Mouse (Mus musculus): Measurements from ENCODE around the gene Cdkn2d. TPM values are rescaled to one million over a fixed set of nuclear protein-coding genes. Genes with fewer than 3 reads are reported as not detected.

Gene Cdkn2d
- 23.0 TPM for polyA plus RNA-seq (2015; fragmentation: Illumina TruSeq; extraction: RNeasy Lipid Tissue Mini Kit (QIAGEN cat#74804); ENCODE audit: insufficient read depth, low replicate concordance)

DNA sequence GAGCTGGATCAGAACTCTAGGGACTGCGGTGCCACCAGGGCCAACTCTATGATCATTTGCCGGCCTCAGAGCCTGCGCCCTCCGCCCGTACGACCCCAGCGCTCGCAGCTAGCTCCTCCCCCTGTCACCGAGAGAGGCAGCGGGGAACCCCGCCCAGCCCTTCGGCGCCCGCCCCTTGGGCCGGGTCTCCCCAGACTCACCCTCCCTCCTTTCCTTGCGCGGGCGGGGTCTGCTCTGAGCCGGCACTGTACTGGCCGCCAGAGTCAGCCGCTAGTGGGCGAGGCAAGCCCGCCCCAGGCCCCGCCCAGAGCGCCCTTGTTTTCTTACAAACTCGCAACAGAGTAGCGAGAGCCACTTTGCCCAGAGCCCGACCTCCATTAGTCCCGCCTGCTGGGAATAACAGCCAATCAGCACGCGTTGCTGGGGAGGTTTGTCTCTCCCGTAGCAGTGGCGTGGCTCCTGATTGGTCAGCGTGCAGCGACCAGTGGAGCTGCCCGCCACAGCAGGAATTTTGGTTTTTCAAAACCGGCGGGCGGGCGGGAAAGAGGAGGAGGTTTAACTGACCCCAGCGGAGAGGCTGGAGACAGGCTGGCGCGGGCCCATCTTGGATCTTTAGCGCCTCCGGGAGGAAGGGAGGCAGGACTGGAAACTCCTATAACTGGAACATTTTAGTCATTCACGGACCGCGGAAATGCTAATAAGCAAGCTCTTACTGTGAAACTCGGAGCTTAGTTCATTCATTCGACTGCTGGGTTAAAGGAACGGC lies at the start of gene Cdkn2d:
TSS of gene Cdkn2d (minus strand) at position 386 of the 766 bp plus-strand sequence.

DNA sequence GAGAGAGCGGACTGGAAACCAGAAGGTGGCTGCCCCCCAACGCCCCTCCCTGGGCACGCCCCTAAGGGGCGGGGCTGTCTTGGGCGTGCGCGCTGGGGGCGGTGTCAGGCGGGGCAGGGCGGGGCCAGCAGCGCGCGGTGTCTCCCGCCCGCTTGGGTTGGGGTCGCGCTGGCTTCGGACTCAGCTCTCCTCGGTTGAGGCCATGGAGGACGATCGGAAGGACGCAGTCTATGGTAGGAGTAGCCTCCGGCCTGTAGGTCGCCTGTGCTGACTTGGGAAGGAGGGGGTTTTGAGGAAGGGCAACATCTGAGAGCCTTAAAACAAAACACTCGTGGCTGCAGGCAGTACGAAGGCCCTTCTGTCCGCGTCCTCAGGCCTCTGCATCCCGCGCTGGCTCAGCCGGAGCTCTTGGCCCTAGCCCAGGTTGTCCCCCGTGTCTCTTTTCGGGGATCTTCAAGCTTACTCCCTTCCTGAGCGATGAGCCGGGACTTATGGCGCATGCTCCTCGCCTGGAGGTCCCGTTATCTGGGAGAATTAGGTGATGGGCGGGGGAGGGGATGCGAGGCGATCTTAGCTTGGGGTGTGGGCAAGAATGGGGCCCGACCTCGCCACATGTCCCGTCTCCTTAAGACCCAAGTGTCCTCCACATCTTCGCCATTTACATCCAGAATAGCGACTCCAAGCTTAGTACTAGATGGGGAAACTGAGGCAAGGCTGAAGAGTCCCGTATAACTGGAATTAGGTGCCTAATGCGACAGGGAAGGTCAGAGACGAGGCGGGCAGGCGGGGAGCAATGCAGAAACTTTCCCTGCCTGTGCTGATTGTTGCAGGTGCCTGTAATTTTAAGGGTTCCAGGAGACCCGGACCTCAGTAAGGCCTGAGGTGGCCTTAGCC lies 29.7 kb upstream of the Cdkn2d start, which contains the start of gene Slc44a2:
TSS of gene Slc44a2 (plus strand) at position 80 of the 894 bp plus-strand sequence.

DNA sequence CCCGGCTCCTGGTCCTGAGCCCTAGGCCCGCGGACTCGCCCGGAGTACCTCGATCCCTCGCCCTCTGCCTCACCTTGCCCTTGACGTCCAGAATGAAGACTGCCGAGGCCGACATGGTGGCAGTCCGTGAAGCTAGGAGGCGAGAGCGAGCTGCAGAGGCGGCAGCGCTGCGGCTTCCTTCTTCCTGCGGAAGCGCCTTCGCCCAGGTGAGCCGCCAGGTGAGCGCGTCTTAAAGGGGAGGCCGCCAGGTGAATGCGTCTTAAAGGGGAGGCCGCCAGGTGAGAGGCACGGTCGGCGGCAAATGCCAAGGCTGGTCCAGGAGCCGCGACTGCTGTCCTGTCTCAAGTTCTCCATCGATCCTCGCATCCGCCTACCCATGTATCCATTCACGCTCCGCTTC lies 20.9 kb upstream of the Cdkn2d start, which contains the start of gene Ap1m2:
TSS of gene Ap1m2 (minus strand) at position 204 of the 400 bp plus-strand sequence.

DNA sequence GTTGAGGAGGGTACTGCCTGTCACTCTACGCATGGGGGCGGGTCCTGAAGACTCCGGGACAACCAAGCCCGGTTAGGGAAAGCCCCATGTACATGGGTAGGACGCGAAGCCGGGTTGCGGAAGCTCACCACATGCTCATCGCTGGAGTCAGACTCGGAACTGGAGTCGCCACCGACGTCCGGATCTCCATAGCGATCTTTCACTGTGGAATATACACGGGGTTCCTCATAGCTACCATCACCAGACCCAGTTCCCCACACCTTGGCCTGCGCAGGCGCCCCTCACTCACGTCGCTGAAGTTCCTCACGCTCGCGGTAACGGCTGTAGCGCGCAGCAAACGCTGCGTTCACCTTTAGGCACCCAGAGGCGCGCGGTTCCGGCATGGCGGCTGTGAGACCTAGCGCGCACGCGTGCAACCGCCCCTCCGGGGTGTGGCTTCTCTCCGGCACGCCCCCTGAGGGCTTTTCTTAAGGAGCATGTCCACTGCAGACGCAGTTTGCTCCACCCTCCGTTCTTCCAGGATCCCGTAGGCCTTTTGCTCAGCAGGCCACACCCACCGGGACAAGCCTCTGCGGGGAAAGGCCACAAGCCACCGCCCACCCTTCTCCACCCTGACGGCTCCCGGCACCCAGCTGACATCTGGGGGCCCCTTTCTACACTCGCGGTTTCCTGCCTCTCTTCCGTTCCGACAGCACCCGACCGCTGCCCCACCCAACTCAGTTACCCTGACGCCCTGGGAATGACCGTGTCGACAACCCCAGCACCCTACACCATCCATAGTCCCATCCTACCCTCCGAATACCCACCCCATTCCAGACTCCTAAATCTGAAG lies 3.4 kb downstream of the Cdkn2d start, which contains the start of gene Kri1:
TSS of gene Kri1 (minus strand) at position 399 of the 832 bp plus-strand sequence.

DNA sequence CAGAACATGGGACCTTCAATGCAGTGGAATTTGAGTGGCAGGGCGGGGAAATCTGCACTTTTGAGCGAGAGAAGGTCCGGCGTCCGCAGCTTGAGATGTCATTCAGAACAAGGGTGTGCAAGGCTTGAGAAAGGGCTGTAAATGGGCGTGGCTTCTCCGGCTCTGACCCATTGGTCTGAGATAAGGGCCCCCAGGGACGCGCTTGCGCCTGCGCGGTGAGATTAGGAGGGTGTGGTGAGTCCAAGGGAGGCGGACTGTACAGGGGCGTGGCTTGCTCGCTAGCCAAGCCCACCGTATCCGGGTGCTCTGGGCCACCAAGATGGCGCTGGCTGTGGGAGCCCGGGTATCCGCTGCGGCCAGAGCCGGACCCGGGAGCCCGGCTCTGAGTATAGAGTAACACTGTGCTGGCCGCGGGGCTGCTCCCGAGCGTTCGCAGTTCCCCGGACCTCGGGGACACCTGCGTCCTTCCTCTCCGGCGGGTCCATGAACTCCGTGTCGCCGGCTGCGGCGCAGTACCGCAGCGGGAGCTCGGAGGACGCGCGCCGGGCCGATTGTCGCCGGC lies 26.1 kb downstream of the Cdkn2d start, which contains the start of gene Atg4d:
TSS of gene Atg4d (plus strand) at position 294 of the 562 bp plus-strand sequence.

DNA sequence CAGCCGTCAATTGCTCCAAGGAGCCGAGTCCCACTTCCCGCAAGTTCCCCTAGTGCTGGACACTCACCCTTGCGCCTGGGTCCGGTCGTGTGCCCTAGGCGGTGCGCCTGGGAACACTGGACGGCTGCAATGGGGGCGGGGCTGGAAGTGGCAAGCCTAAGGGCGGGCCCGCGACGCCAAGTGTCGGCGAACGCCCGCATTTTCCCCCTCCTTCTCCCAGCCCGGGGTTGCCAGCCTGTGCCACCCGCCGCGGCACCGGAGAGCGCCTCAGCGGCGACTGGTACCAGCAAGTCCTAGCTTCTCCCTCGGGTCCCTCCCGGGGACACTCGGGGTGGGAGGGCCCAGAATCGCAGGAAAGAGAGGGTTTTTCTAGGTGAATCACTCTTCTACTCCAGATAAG lies 42.9 kb downstream of the Cdkn2d start, which contains the start of gene S1pr5:
TSS of gene S1pr5 (minus strand) at position 118 of the 400 bp plus-strand sequence.

DNA sequence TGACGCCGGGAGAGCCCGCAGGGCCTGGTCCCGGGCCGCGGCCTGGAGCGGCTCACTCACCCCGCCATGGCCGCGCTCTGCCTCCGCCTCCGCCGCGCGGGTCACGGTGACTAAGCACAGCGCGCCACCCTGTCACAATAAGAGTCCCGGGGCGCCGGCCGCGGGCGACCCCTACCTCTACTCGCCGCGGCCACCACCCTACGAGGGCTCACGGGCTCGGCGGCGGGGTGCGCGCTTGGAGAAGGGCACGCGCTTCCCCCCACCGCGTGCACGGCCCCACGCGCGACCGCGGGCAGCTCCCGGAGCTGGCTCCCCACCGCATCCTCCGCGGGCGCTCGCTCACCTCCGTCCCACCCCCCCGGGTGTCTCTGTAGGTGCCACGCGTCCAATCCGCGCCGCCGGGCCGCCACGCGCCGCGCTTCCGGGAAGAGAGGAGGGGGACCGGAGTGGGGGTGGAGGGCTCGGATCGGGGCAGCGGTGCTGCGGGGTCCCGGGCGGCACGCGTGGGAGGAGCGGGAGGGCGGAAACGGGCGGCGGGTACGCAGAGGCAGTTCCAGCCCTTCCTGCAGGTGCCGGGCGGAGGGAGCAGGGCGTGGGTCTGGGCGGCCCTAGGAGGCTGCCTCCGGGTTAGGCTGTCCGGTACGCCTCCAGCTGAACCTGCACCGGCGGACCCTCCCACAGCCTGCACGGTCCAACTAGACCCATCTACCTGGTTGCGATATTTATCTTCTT lies 52.3 kb downstream of the Cdkn2d start, which contains the start of gene Keap1:
TSS of gene Keap1 (minus strand) at position 629 of the 732 bp plus-strand sequence.

Other genes starting within 250 kb of the Cdkn2d start
- gene Zglp1, start 224.3 kb downstream of the Cdkn2d start, polyA plus RNA-seq (2015; fragmentation: Illumina TruSeq; extraction: RNeasy Lipid Tissue Mini Kit (QIAGEN cat#74804); ENCODE audit: insufficient read depth, low replicate concordance) = 0.33 TPM
- not detected for gene Gm49373, start 218.3 kb downstream of the Cdkn2d start, polyA plus RNA-seq (2015; fragmentation: Illumina TruSeq; extraction: RNeasy Lipid Tissue Mini Kit (QIAGEN cat#74804); ENCODE audit: insufficient read depth, low replicate concordance)
- gene Fdx1l, start 217.8 kb downstream of the Cdkn2d start, polyA plus RNA-seq (2015; fragmentation: Illumina TruSeq; extraction: RNeasy Lipid Tissue Mini Kit (QIAGEN cat#74804); ENCODE audit: insufficient read depth, low replicate concordance) = 21.1 TPM
- gene Gm38431, start 199.4 kb downstream of the Cdkn2d start, polyA plus RNA-seq (2015; fragmentation: Illumina TruSeq; extraction: RNeasy Lipid Tissue Mini Kit (QIAGEN cat#74804); ENCODE audit: insufficient read depth, low replicate concordance) = 1.5 TPM
- 26.0 TPM for gene Raver1, start 199.4 kb downstream of the Cdkn2d start, polyA plus RNA-seq (2015; fragmentation: Illumina TruSeq; extraction: RNeasy Lipid Tissue Mini Kit (QIAGEN cat#74804); ENCODE audit: insufficient read depth, low replicate concordance)
- gene Tyk2, start 160.2 kb downstream of the Cdkn2d start, polyA plus RNA-seq (2015; fragmentation: Illumina TruSeq; extraction: RNeasy Lipid Tissue Mini Kit (QIAGEN cat#74804); ENCODE audit: insufficient read depth, low replicate concordance) = 33.0 TPM
- gene Cdc37, start 141.4 kb downstream of the Cdkn2d start, polyA plus RNA-seq (2015; fragmentation: Illumina TruSeq; extraction: RNeasy Lipid Tissue Mini Kit (QIAGEN cat#74804); ENCODE audit: insufficient read depth, low replicate concordance) = 112 TPM
- 8.6 TPM for gene Pde4a, start 125.7 kb downstream of the Cdkn2d start, polyA plus RNA-seq (2015; fragmentation: Illumina TruSeq; extraction: RNeasy Lipid Tissue Mini Kit (QIAGEN cat#74804); ENCODE audit: insufficient read depth, low replicate concordance)
- gene Keap1, start 52.0 kb downstream of the Cdkn2d start, polyA plus RNA-seq (2015; fragmentation: Illumina TruSeq; extraction: RNeasy Lipid Tissue Mini Kit (QIAGEN cat#74804); ENCODE audit: insufficient read depth, low replicate concordance) = 18.0 TPM
- 3.4 TPM for gene S1pr5, start 43.0 kb downstream of the Cdkn2d start, polyA plus RNA-seq (2015; fragmentation: Illumina TruSeq; extraction: RNeasy Lipid Tissue Mini Kit (QIAGEN cat#74804); ENCODE audit: insufficient read depth, low replicate concordance)
- 8.0 TPM for gene Atg4d, start 26.1 kb downstream of the Cdkn2d start, polyA plus RNA-seq (2015; fragmentation: Illumina TruSeq; extraction: RNeasy Lipid Tissue Mini Kit (QIAGEN cat#74804); ENCODE audit: insufficient read depth, low replicate concordance)
- gene Kri1, start 3.4 kb downstream of the Cdkn2d start, polyA plus RNA-seq (2015; fragmentation: Illumina TruSeq; extraction: RNeasy Lipid Tissue Mini Kit (QIAGEN cat#74804); ENCODE audit: insufficient read depth, low replicate concordance) = 70.9 TPM
- 4.0 TPM for gene Ap1m2, start 20.9 kb upstream of the Cdkn2d start, polyA plus RNA-seq (2015; fragmentation: Illumina TruSeq; extraction: RNeasy Lipid Tissue Mini Kit (QIAGEN cat#74804); ENCODE audit: insufficient read depth, low replicate concordance)
- gene Slc44a2, start 29.3 kb upstream of the Cdkn2d start, polyA plus RNA-seq (2015; fragmentation: Illumina TruSeq; extraction: RNeasy Lipid Tissue Mini Kit (QIAGEN cat#74804); ENCODE audit: insufficient read depth, low replicate concordance) = 243 TPM
- gene Ilf3, start 76.5 kb upstream of the Cdkn2d start, polyA plus RNA-seq (2015; fragmentation: Illumina TruSeq; extraction: RNeasy Lipid Tissue Mini Kit (QIAGEN cat#74804); ENCODE audit: insufficient read depth, low replicate concordance) = 61.6 TPM
- gene Qtrt1, start 120.4 kb upstream of the Cdkn2d start, polyA plus RNA-seq (2015; fragmentation: Illumina TruSeq; extraction: RNeasy Lipid Tissue Mini Kit (QIAGEN cat#74804); ENCODE audit: insufficient read depth, low replicate concordance) = 11.4 TPM
- 78.1 TPM for gene Dnm2, start 133.5 kb upstream of the Cdkn2d start, polyA plus RNA-seq (2015; fragmentation: Illumina TruSeq; extraction: RNeasy Lipid Tissue Mini Kit (QIAGEN cat#74804); ENCODE audit: insufficient read depth, low replicate concordance)
- 4.4 TPM for gene Tmed1, start 218.8 kb upstream of the Cdkn2d start, polyA plus RNA-seq (2015; fragmentation: Illumina TruSeq; extraction: RNeasy Lipid Tissue Mini Kit (QIAGEN cat#74804); ENCODE audit: insufficient read depth, low replicate concordance)
- 147 TPM for gene AB124611, start 234.8 kb upstream of the Cdkn2d start, polyA plus RNA-seq (2015; fragmentation: Illumina TruSeq; extraction: RNeasy Lipid Tissue Mini Kit (QIAGEN cat#74804); ENCODE audit: insufficient read depth, low replicate concordance)

Data from spleen, adult 10 weeks (tissue).